ENCODE assay signal across 19 mouse cellular contexts in the genomic region with DNA sequence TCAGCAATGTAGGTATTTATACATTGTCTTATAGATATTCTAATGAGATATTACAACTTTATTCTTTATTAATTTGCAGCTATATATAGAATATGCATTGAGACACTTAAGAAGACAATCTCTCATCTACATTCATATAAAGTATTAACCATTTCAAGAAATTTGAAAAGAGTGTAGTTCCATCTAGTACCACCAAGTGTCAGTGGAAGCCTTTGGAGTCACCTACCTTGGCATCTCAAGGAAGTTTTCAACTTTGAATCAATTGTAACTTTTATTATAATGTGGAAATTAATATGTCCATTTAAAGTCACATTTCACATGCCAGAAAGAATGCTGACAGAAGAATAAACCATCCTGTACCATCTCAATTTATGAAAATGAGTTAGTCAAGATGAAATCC. TPM values are rescaled to one million over a fixed set of nuclear protein-coding genes. Genes with fewer than 3 reads are reported as not detected.
DNase-seq lines count a peak whose midpoint lies in the region; ATAC-seq and TF ChIP-seq lines count a peak whose summit lies in the region.
"Had no signal": no experiment of that assay in that cellular context is flagged by ENCODE, and none has a peak within 500 bp of the region (broad histone marks: within the 10 kb centered on the region; RNA-seq: fewer than 3 reads in every experiment).

No protein-coding gene starts in this region.

- no peak overlapping the region for H3K4me2 ChIP-seq in forebrain, postnatal 0 days (ENCODE audit: low read depth)
- H3K4me2 ChIP-seq: embryonic facial prominence, embryonic 13.5 days; heart, embryonic 11.5 days had no signal

- H3K4me1 ChIP-seq in cerebellum, adult 2 months (ENCODE audit: control insufficient read depth, insufficient read depth, low read length) = no peaks in the 10 kb centered on the region
- H3K4me1 ChIP-seq in ES-E14 (ENCODE audit: control insufficient read depth in 2 of 2, insufficient read depth in 2 of 2, low read length in 2 of 2, poor library complexity in 1 of 2) = no peaks in the 10 kb centered on the region
- no peaks in the 10 kb centered on the region for H3K4me1 ChIP-seq in forebrain, postnatal 0 days (ENCODE audit: insufficient read depth)
- H3K4me1 ChIP-seq: embryonic facial prominence, embryonic 13.5 days had no signal

- no peaks in the 10 kb centered on the region for H3K9me3 ChIP-seq in ES-E14 (ENCODE audit: control insufficient read depth, insufficient read depth, low read depth, low read length)
- no peaks in the 10 kb centered on the region for H3K9me3 ChIP-seq in forebrain, postnatal 0 days (ENCODE audit: low read length)
- H3K9me3 ChIP-seq: embryonic facial prominence, embryonic 13.5 days had no signal

- H3K9ac ChIP-seq in ES-E14 (ENCODE audit: insufficient read depth, low read depth, low read length, poor library complexity, severe bottlenecking) = no peak overlapping the region
- H3K9ac ChIP-seq in forebrain, postnatal 0 days = no peak overlapping the region
- H3K9ac ChIP-seq: embryonic facial prominence, embryonic 13.5 days had no signal

- no peaks in the 10 kb centered on the region for H3K36me3 ChIP-seq in ES-E14 (ENCODE audit: control insufficient read depth, insufficient read depth, low read length, poor library complexity, severe bottlenecking)
- no peaks in the 10 kb centered on the region for H3K36me3 ChIP-seq in forebrain, postnatal 0 days (ENCODE audit: insufficient read depth)
- H3K36me3 ChIP-seq: embryonic facial prominence, embryonic 13.5 days had no signal

- no peaks in the 10 kb centered on the region for H3K27me3 ChIP-seq in cerebellum, adult 2 months (ENCODE audit: control insufficient read depth, insufficient read depth, low read length)
- no peaks in the 10 kb centered on the region for H3K27me3 ChIP-seq in forebrain, postnatal 0 days (ENCODE audit: insufficient read depth, low read length)
- H3K27me3 ChIP-seq: embryonic facial prominence, embryonic 13.5 days had no signal

- DNase-seq in cerebellum, adult 2 months = no peak
- no peak for DNase-seq in cerebellum, adult 18-20 months
- DNase-seq in layer of hippocampus, adult 2 months (ENCODE audit: low spot score in 2 of 2) = no peak
- DNase-seq in layer of hippocampus, postnatal 36 days = no peak
- no peak for DNase-seq in ES-E14 (ENCODE audit: low read depth, low spot score)
- DNase-seq in forebrain, postnatal 0 days = peak; percentile 64
- DNase-seq: adrenal gland, postnatal 14 days; cerebellum, adult 9-10 months; lung, postnatal 36 days; spleen, adult 18-20 months; thymus, adult 18-20 months had no signal

- no peak overlapping the region for H3K4me3 ChIP-seq in cerebellum, adult 2 months (replicated peaks; ENCODE audit: insufficient read depth, low read depth, low read length)
- no peak overlapping the region for H3K4me3 ChIP-seq in layer of hippocampus, adult 2 months
- no peak overlapping the region for H3K4me3 ChIP-seq in ES-E14 (ENCODE audit: insufficient read depth in 1 of 2, low read depth in 1 of 2, low read length in 2 of 2, poor library complexity in 1 of 2, severe bottlenecking in 1 of 2)
- no peak overlapping the region for H3K4me3 ChIP-seq in forebrain, postnatal 0 days (ENCODE audit: low read depth, low read length)
- H3K4me3 ChIP-seq: embryonic facial prominence, embryonic 13.5 days had no signal

- peak; percentile 8; the same call in 1 of the 2 replicates for TF ChIP-seq CTCF in cerebellum, adult 2 months (IDR thresholded peaks at IDR 0.05; ENCODE audit: borderline replicate concordance, insufficient read depth, low read depth, low read length)
- TF ChIP-seq CTCF in layer of hippocampus, adult 2 months (conservative IDR thresholded peaks at IDR 0.05) = peak; percentile 79
- peak; percentile 79 for TF ChIP-seq CTCF in forebrain, postnatal 0 days (IDR thresholded peaks at IDR 0.05; ENCODE audit: low read depth)

- TF ChIP-seq POLR2A in cerebellum, adult 2 months (IDR thresholded peaks at IDR 0.05; ENCODE audit: borderline replicate concordance, insufficient read depth, low read length) = no peak

- peak; percentile 50; the same call in 1 of the 2 replicates for ATAC-seq in forebrain, postnatal 0 days
- no peak for ATAC-seq in CD4-positive, CD25-positive, alpha-beta regulatory T cell, adult 4 months
- no peak for ATAC-seq in frontal cortex, adult (ENCODE audit: low TSS enrichment)
- ATAC-seq: hindbrain, embryonic 16.5 days had no signal

- in situ Hi-C loops in ES-E14 (cut with MboI; ENCODE audit: low sequenced_read_pairs in 2 of 2, unreplicated experiment in 2 of 2) = no loop called here

- H3K27ac ChIP-seq in cerebellum, adult 2 months (ENCODE audit: insufficient read depth, low read length) = no peak overlapping the region
- no peak overlapping the region for H3K27ac ChIP-seq in layer of hippocampus, adult 2 months
- no peak overlapping the region for H3K27ac ChIP-seq in ES-E14 (ENCODE audit: insufficient read depth, low read depth, low read length, poor library complexity, severe bottlenecking)
- no peak overlapping the region for H3K27ac ChIP-seq in forebrain, postnatal 0 days (ENCODE audit: low read depth, low read length)
- H3K27ac ChIP-seq: embryonic facial prominence, embryonic 13.5 days had no signal

TF ChIP-seq in ES-E14, 5 proteins besides CTCF, POLR2A, EP300 and RAD21:
- TF ChIP-seq CHD2 (IDR thresholded peaks at IDR 0.05; ENCODE audit: low read depth, low read length) = no peak
- peak; percentile 64; the same call in 1 of the 2 replicates for TF ChIP-seq ZC3H11A (IDR thresholded peaks at IDR 0.05; ENCODE audit: borderline replicate concordance, low read depth, low read length)
TF ChIP-seq in ES-E14: peak in this region for 1.

RNA-seq across cellular contexts. Expression of gene Hcrtr2, which starts 52.8 kb away (rescaled TPM):
- 1.6 and 2.5 TPM in 2 replicates for polyA plus RNA-seq in cerebellum, adult 2 months (2012; rRNA removed)
- 1 to 10 TPM; 3.5 to 3.6 TPM for total RNA-seq in layer of hippocampus, adult 2 months (2021)
- total RNA-seq in layer of hippocampus, postnatal 36 days (2021) = 1 to 10 TPM; 3.5 TPM
- total RNA-seq in ES-E14 (2012; rRNA removed) = 0.31 and 0.69 TPM in 2 replicates
- 5.6 and 8.2 TPM in 2 replicates for total RNA-seq in forebrain, postnatal 0 days (2014; rRNA removed)
- polyA plus RNA-seq in forebrain, postnatal 0 days (2015; fragmentation: Nextera tagmentation; extraction: Ambion mirVana) = 2.1 and 4.5 TPM in 2 replicates
- polyA plus RNA-seq in CD4-positive, CD25-positive, alpha-beta regulatory T cell, adult 4 months (2017; shearing (Covaris generic)) = not detected

RNA-seq across cellular contexts. Expression of gene Gfral, which starts 57.4 kb away (rescaled TPM):
- not detected in 2 replicates for polyA plus RNA-seq in cerebellum, adult 2 months (2012; rRNA removed)
- total RNA-seq in layer of hippocampus, adult 2 months (2021) = not detected
- not detected for total RNA-seq in layer of hippocampus, postnatal 36 days (2021)
- total RNA-seq in ES-E14 (2012; rRNA removed) = not detected in 2 replicates
- not detected in 2 replicates for total RNA-seq in forebrain, postnatal 0 days (2014; rRNA removed)
- polyA plus RNA-seq in forebrain, postnatal 0 days (2015; fragmentation: Nextera tagmentation; extraction: Ambion mirVana) = not detected in 2 replicates
- polyA plus RNA-seq in CD4-positive, CD25-positive, alpha-beta regulatory T cell, adult 4 months (2017; shearing (Covaris generic)) = not detected
- total RNA-seq: adrenal gland, postnatal 14 days; monocyte, adult 5-6 weeks had no signal
- polyA plus RNA-seq: heart, embryonic 11.5 days; hindbrain, embryonic 16.5 days; kidney, embryonic 16.5 days; limb, embryonic 14.5 days had no signal

Comparison
In these comparisons a context has a peak if more than half of its experiments do, and no peak if none do; other contexts are left out.
1. CTCF ChIP-seq: peak in every context shown above with its lines; median percentile 79 in layer of hippocampus, adult 2 months; 79 in forebrain, postnatal 0 days; 8 in cerebellum, adult 2 months.